Comparison of ENCODE assay signal across 13 mouse cellular contexts in the genomic region with DNA sequence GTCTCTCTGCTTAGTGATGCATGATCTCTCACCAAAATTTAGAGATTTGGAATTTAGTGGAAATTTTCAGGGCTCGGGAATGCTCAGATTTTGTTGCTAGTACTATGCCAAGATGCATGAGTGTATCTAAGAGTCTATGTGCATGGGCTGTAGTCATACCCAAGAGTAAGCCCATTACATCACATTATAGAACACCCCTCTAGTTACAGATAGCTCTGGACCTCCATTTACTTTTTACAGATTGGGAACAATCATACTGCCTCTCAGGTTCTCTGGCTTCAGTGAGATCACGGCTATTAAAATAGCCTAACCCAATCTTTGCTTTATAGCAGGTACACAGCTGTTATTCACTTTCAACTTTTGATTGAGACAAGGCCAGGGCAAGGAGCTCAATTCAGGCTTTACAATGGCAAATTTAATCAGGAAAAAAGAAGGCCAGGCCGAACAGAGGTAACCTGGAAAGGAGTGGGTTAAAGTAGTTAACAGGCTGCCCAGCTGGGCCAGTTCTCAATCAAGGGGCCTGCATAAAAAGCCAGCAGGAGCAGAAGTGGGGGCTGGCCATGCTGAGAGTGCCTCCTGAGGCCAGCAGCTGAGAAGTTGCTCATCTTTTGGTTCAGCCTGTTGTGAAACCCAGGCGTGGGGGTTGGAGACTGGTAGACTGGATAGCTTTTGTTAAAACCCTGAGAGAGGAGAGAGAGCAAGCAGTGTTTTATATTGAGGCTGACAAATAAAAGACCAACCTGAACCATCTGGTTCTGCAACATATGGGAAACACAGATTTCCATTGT.
DNase-seq lines count a peak whose midpoint lies in the region; ATAC-seq lines count a peak whose summit lies in the region.
"Had no signal": no experiment of that assay in that cellular context is flagged by ENCODE, and none has a peak within 500 bp of the region (broad histone marks: within the 10 kb centered on the region; RNA-seq: fewer than 3 reads in every experiment).

No protein-coding gene starts in this region.

- peaks cover 7% of the 10 kb centered on the region; the same call in 1 of the 2 replicates for H3K4me1 ChIP-seq in forebrain, embryonic 11.5 days (replicated peaks; ENCODE audit: control insufficient read depth, insufficient read depth, low read length)
- peaks cover 19% of the 10 kb centered on the region for H3K4me1 ChIP-seq in limb, embryonic 13.5 days
- H3K4me1 ChIP-seq: embryonic facial prominence, embryonic 15.5 days; heart, embryonic 13.5 days had no signal

- 0 out of 2 replicates have a peak overlapping the region, but pooled peaks have one; percentile 3 for H3K27ac ChIP-seq in forebrain, embryonic 11.5 days (ENCODE audit: low read depth, low read length)
- no peak overlapping the region; the same call in 1 of the 2 replicates for H3K27ac ChIP-seq in limb, embryonic 13.5 days
- H3K27ac ChIP-seq: embryonic facial prominence, embryonic 15.5 days; heart, embryonic 13.5 days had no signal

- no peak overlapping the region for H3K4me2 ChIP-seq in forebrain, embryonic 11.5 days (ENCODE audit: low read depth, low read length, severe bottlenecking)
- H3K4me2 ChIP-seq in limb, embryonic 13.5 days (replicated peaks): no peak overlapping the region
- H3K4me2 ChIP-seq: embryonic facial prominence, embryonic 15.5 days; heart, embryonic 13.5 days had no signal

- intact Hi-C loops in heart, postnatal 14 days (cut with DNase I): no loop called here

- H3K27me3 ChIP-seq in forebrain, embryonic 11.5 days (ENCODE audit: control insufficient read depth, insufficient read depth, low read length): no peaks in the 10 kb centered on the region
- H3K27me3 ChIP-seq in limb, embryonic 13.5 days: no peaks in the 10 kb centered on the region
- H3K27me3 ChIP-seq: embryonic facial prominence, embryonic 15.5 days; heart, embryonic 13.5 days had no signal

- H3K4me3 ChIP-seq in forebrain, embryonic 11.5 days (ENCODE audit: low read depth, low read length): no peak overlapping the region
- no peak overlapping the region for H3K4me3 ChIP-seq in limb, embryonic 13.5 days
- H3K4me3 ChIP-seq: embryonic facial prominence, embryonic 15.5 days; heart, embryonic 13.5 days had no signal

- no peaks in the 10 kb centered on the region for H3K9me3 ChIP-seq in forebrain, embryonic 11.5 days (ENCODE audit: control insufficient read depth, low read length)
- no peaks in the 10 kb centered on the region for H3K9me3 ChIP-seq in limb, embryonic 13.5 days
- H3K9me3 ChIP-seq: embryonic facial prominence, embryonic 15.5 days; heart, embryonic 13.5 days had no signal

- DNase-seq in right cerebral cortex, postnatal 14 days: peak; percentile 5
- DNase-seq in right cerebral cortex, postnatal 25 days: no peak
- peak; percentile 61 for DNase-seq in forebrain, embryonic 11.5 days (ENCODE audit: low spot score)
- no peak for DNase-seq in heart, postnatal 14 days
- no peak for DNase-seq in gastrocnemius, postnatal 25 days
- DNase-seq: adrenal gland, postnatal 10 days; kidney, postnatal 10 days; layer of hippocampus, postnatal 36 days; right cerebral cortex, adult 18-20 months had no signal

- ATAC-seq in forebrain, embryonic 11.5 days (replicated peaks; ENCODE audit: low FRiP score): peak; percentile 84
- ATAC-seq in limb, embryonic 13.5 days (ENCODE audit: low FRiP score, low read depth): peak; percentile 61
- no peak for ATAC-seq in cerebellum, adult (ENCODE audit: insufficient number of reproducible peaks, low FRiP score, low TSS enrichment)

- no peaks in the 10 kb centered on the region for H3K36me3 ChIP-seq in forebrain, embryonic 11.5 days (ENCODE audit: control insufficient read depth, insufficient read depth, low read length)
- no peaks in the 10 kb centered on the region for H3K36me3 ChIP-seq in limb, embryonic 13.5 days
- H3K36me3 ChIP-seq: embryonic facial prominence, embryonic 15.5 days; heart, embryonic 13.5 days had no signal

- 21% methylated on average over 4 of the region's 4 CpGs for WGBS in forebrain, embryonic 11.5 days
- WGBS in limb, embryonic 13.5 days: 24% methylated on average over 4 of the region's 4 CpGs

- H3K9ac ChIP-seq in forebrain, embryonic 11.5 days (ENCODE audit: low read length): no peak overlapping the region
- no peak overlapping the region for H3K9ac ChIP-seq in limb, embryonic 13.5 days
- H3K9ac ChIP-seq: embryonic facial prominence, embryonic 15.5 days; heart, embryonic 13.5 days had no signal

Comparison
In these comparisons a context has a peak if more than half of its experiments do, and no peak if none do; other contexts are left out.
1. DNase-seq: peak in right cerebral cortex, postnatal 14 days (single experiment) and forebrain, embryonic 11.5 days (single experiment); none in right cerebral cortex, postnatal 25 days (single experiment), heart, postnatal 14 days (0 of 2) and gastrocnemius, postnatal 25 days (single experiment).